Mouse (Mus musculus) spleen, adult 2 months (tissue): Measurements from ENCODE around the gene Fgl2. TPM values are rescaled to one million over a fixed set of nuclear protein-coding genes. Genes with fewer than 3 reads are reported as not detected.
A peak's percentile ranks its signal among the peaks of the same experiment; 100 is the strongest.

Experiments
- DNase-seq, 2 experiments: peaks; one replicate each; pipeline versions ENCODE4 v3.0.0 to v3.0.0-alpha.2; 2012 to 2021; ENCODE audit warnings: low spot score in 2 of 2, low read depth in 1 of 2
- H3K27ac ChIP-seq: fragments of 200-500 bp; 2 replicates; pipeline ENCODE4 v1.5.1; 2012; ENCODE audit warnings: low read length, inconsistent platforms; ENCODE audit not compliant: insufficient read depth
- H3K27me3 ChIP-seq: fragments of 200-500 bp; 2 replicates; pipeline ENCODE4 v1.6.1; 2012; ENCODE audit warnings: mild to moderate bottlenecking, moderate library complexity, low read length, inconsistent platforms; ENCODE audit not compliant: control insufficient read depth, insufficient read depth
- H3K36me3 ChIP-seq: fragments of 200-500 bp; 2 replicates; pipeline ENCODE4 v1.6.1; 2012; ENCODE audit warnings: mild to moderate bottlenecking, low read length, inconsistent platforms; ENCODE audit not compliant: control insufficient read depth, insufficient read depth
- H3K4me1 ChIP-seq: fragments of 200-500 bp; 2 replicates; pipeline ENCODE4 v1.6.1; 2011; ENCODE audit warnings: inconsistent platforms; ENCODE audit not compliant: control insufficient read depth, insufficient read depth, insufficient read length
- H3K4me3 ChIP-seq: fragments of 200-500 bp; 2 replicates; pipeline ENCODE4 v1.5.1; 2011; ENCODE audit warnings: mild to moderate bottlenecking, inconsistent platforms; ENCODE audit not compliant: insufficient read depth, insufficient read length; ENCODE audit errors: extremely low read depth
- CTCF ChIP-seq: fragments of 200-500 bp; IDR thresholded peaks from 2 replicates; pipeline ENCODE4 v1.5.1; 2011; ENCODE audit warnings: mild to moderate bottlenecking, inconsistent platforms; ENCODE audit not compliant: insufficient read depth, insufficient read length, insufficient replicate concordance; ENCODE audit errors: extremely low read depth
- POLR2A ChIP-seq: fragments of 200-500 bp; IDR thresholded peaks from 2 replicates; pipeline ENCODE4 v1.6.1; 2011; ENCODE audit warnings: low read depth, low read length, inconsistent platforms
- WGBS: fragments of 180-500 bp; shearing (Covaris S2); methylation state at CpG from one replicate; pipeline ENCODE4 v1.1.7; 2018; 5-methylcytosine and 5-hydroxymethylcytosine counted together
- polyA plus RNA-seq: library from polyadenylated mRNA; depleted of rRNA; stranded (reverse); fragments of >200 nt; gene quantifications from 2 replicates; pipeline ENCODE4 v1.2.3, GENCODE M21; 2012

Gene Fgl2
- polyA plus RNA-seq, 1 experiment = 12.8 TPM

- no peaks in the 10 kb centered on the region for H3K36me3 ChIP-seq
- TF ChIP-seq POLR2A (no peak), CTCF (no peak)
- no peak overlapping the region for H3K27ac ChIP-seq
- H3K27me3 ChIP-seq = no peaks in the 10 kb centered on the region
- no peak overlapping the region for H3K4me3 ChIP-seq
- 76% methylated on average over 13 of the region's 13 CpGs for WGBS
- no peak for DNase-seq
- peaks cover 8% of the 10 kb centered on the region for H3K4me1 ChIP-seq
These were observed 12.0 kb downstream of the Fgl2 start for GRCm38 (mm10) chr5:21384252-21384960.

DNA sequence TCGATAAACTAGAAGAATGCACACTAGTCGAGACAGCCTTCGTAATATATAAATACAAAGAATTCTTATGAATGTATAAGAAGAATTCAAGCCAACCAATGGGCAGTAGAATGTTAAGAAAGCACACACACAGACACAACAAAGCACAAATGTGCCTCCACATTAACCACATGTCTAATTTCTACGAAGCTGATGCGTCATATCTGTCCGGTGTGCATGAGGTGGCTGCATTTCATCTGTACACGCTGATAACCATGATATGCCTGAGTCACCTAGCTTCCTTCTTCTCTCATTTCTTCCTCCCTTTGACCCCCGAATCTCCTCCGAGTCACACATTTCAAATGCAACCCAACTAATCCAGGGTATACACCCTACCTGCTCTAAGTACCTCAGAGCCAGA is 12.5 kb downstream of the Fgl2 start:
- Histone ChIP-seq H3K4me3 (no peak overlapping the region), H3K27ac (no peak overlapping the region), H3K36me3 (no peaks in the 10 kb centered on the region), H3K4me1 (peaks cover 8% of the 10 kb centered on the region), H3K27me3 (no peaks in the 10 kb centered on the region)
- WGBS = 59% methylated on average over 9 of the region's 9 CpGs
- TF ChIP-seq CTCF (no peak), POLR2A (no peak)
- no peak for DNase-seq

DNA sequence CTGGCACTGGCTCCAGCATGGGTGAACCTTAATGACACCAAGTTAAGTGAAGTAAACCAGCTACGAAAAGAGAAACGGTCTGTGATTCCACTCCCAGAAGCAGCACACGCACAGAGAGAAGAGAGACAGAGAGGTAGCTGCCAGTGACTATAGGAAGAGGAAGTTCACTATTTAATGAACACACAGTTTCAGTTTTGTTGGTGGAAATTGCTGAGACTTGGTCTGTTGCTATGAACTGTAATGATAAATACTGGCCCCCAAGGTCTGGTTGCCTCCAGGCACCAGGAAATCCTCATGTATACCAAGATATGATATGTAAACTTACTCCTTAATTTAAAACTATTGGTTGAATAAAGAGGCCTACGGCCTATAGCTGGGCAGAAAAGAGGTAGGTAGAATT is 14.0 kb downstream of the Fgl2 start:
- no peaks in the 10 kb centered on the region for H3K36me3 ChIP-seq
- WGBS = 41% methylated on average over 4 of the region's 4 CpGs
- H3K4me3 ChIP-seq = no peak overlapping the region
- DNase-seq = peak in 1 of 2 experiments; percentile 33
- H3K4me1 ChIP-seq = peaks cover 8% of the 10 kb centered on the region
- TF ChIP-seq POLR2A (no peak), CTCF (no peak)
- peak overlapping the region; percentile 52; the same call in 1 of the 2 replicates for H3K27ac ChIP-seq
- no peaks in the 10 kb centered on the region for H3K27me3 ChIP-seq

GRCm38 (mm10) chr5:21387340-21387739 is 14.9 kb downstream of the Fgl2 start:
- Histone ChIP-seq H3K27ac (no peak overlapping the region), H3K36me3 (no peaks in the 10 kb centered on the region), H3K4me3 (no peak overlapping the region), H3K4me1 (peaks cover 8% of the 10 kb centered on the region), H3K27me3 (no peaks in the 10 kb centered on the region)
- no peak for TF ChIP-seq POLR2A
- no peak for DNase-seq

DNA sequence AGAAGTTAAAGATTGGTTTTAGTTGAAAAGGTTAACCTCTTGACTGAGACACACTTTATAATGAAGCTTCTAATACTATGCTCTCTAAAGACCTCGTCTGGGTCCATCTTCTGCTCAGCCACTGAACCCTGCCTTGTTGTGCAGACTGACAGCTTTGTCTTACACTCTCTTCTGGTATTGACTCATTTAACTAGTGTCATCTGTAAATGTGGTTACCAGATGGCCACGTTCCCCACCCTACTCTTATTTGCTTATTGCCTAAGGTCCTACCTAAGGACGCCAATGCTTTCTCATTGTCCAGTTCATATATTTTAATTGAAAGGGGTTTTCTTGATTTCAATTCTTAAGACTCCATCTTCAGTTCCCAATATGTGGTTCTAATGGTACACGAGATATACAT is 16.4 kb downstream of the Fgl2 start:
- DNase-seq = no peak
- H3K27ac ChIP-seq = no peak overlapping the region
- no peaks in the 10 kb centered on the region for H3K27me3 ChIP-seq
- no peak for TF ChIP-seq POLR2A
- no peaks in the 10 kb centered on the region for H3K36me3 ChIP-seq
- H3K4me1 ChIP-seq = peaks cover 8% of the 10 kb centered on the region
- 88% methylated on average over 4 of the region's 4 CpGs for WGBS
- H3K4me3 ChIP-seq = no peak overlapping the region

DNA sequence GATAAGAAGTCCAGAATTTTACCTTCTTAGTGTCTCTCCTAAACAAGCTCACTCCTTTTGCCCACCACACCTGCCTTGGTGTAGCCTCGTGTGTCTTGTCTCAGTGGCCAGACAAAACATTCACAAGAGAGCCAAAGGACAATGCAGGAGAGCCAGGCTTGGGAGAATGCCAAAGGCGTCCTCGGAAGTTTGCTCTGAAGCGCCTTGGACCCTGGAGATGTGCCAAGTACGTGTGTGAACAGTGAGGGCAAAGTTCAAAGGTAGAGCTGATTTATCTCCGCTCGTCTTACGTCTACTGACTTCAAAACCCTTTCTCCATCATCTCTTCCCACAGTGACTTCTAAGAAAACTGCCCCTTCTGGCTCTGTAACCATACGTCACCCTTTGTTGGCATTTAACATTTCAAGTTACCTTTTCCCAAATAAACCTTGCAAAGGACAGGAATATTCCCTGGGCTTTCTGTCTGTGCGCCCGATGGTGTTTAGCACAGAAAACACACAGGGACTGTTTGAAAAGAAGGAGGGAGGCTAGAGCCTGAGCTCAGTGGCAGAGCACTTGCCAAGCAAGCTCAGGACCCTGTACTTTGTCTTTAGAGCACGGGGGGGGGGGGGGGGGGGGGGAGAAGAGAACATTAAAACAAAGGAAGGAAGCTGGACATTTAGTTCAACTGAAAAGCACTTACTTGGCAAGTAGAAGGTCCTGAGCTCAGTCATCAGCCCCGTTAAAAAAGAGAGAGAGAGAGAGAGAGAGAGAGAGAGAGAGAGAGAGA is 19.4 kb downstream of the Fgl2 start:
- TF ChIP-seq CTCF (no peak), POLR2A (no peak)
- WGBS = 79% methylated on average over 12 of the region's 13 CpGs
- Histone ChIP-seq H3K36me3 (no peaks in the 10 kb centered on the region), H3K4me3 (no peak overlapping the region), H3K27ac (no peak overlapping the region), H3K27me3 (no peaks in the 10 kb centered on the region), H3K4me1 (peaks cover 2% of the 10 kb centered on the region)
- DNase-seq = no peak

- Histone ChIP-seq H3K36me3 (no peaks in the 10 kb centered on the region), H3K27ac (no peak overlapping the region), H3K27me3 (no peaks in the 10 kb centered on the region), H3K4me1 (no peaks in the 10 kb centered on the region; the same call in 1 of the 2 replicates), H3K4me3 (no peak overlapping the region)
- DNase-seq = no peak
- WGBS = 78% methylated on average over 2 of the region's 2 CpGs
- TF ChIP-seq CTCF (no peak), POLR2A (no peak)
These were observed 22.1 kb downstream of the Fgl2 start for GRCm38 (mm10) chr5:21394562-21394961.
